Mouse (Mus musculus): ENCODE results near the gene Add3.

Add3 gene

GRCm38 (mm10) chr19:53130399-53131175 is 9.7 kb upstream of the Add3 start:
- DNase-seq: no peak

- no peak for DNase-seq
Measured at GRCm38 (mm10) chr19:53132471-53132870, 7.8 kb upstream of the Add3 start.

GRCm38 (mm10) chr19:53136336-53137090 is 3.7 kb upstream of the Add3 start:
- DNase-seq: no peak

GRCm38 (mm10) chr19:53137116-53137670 is 3.0 kb upstream of the Add3 start:
- DNase-seq: no peak

- no peak for DNase-seq
Measured at GRCm38 (mm10) chr19:53140804-53141250, 584 bp downstream of the Add3 start.

- peak; percentile 48 to 61 for DNase-seq
Measured at GRCm38 (mm10) chr19:53141251-53142072, 1.2 kb downstream of the Add3 start.

- DNase-seq: peak; percentile 100
Measured at GRCm38 (mm10) chr19:53142190-53143107, 2.2 kb downstream of the Add3 start.

- peak; percentile 20 to 61 for DNase-seq
Measured at GRCm38 (mm10) chr19:53143108-53143971, 3.1 kb downstream of the Add3 start.

- no peak for DNase-seq
Measured at GRCm38 (mm10) chr19:53145075-53145474, 4.8 kb downstream of the Add3 start.

GRCm38 (mm10) chr19:53149381-53149780 is 9.1 kb downstream of the Add3 start:
- no peak for DNase-seq

- DNase-seq: no peak
Measured at GRCm38 (mm10) chr19:53152451-53152850, 12.2 kb downstream of the Add3 start.

- DNase-seq: no peak
Measured at GRCm38 (mm10) chr19:53153096-53153495, 12.9 kb downstream of the Add3 start.

GRCm38 (mm10) chr19:53154156-53154555 is 13.9 kb downstream of the Add3 start:
- no peak for DNase-seq

- no peak for DNase-seq
Measured at GRCm38 (mm10) chr19:53156361-53156760, 16.1 kb downstream of the Add3 start.

- no peak for DNase-seq
Measured at GRCm38 (mm10) chr19:53157176-53157575, 16.9 kb downstream of the Add3 start.

- DNase-seq: no peak
Measured at GRCm38 (mm10) chr19:53159351-53159750, 19.1 kb downstream of the Add3 start.

- no peak for DNase-seq
Measured at GRCm38 (mm10) chr19:53162927-53163326, 22.7 kb downstream of the Add3 start.

- DNase-seq: no peak
Measured at GRCm38 (mm10) chr19:53164645-53165044, 24.4 kb downstream of the Add3 start.

- DNase-seq: no peak
Measured at GRCm38 (mm10) chr19:53165305-53166240, 25.3 kb downstream of the Add3 start.
